Mouse (Mus musculus) kidney, adult 2 months (tissue): ENCODE results near the gene Ccpg1. TPM values are rescaled to one million over a fixed set of nuclear protein-coding genes. Genes with fewer than 3 reads are reported as not detected.

ENCODE experiments used
- DNase-seq: peaks from one replicate; pipeline ENCODE4 v3.0.0; 2021
- H3K27ac ChIP-seq: fragments of 200-500 bp; 2 replicates; pipeline ENCODE4 v1.5.1; 2012; ENCODE audit warnings: low read depth, low read length, control low read depth, inconsistent platforms; ENCODE audit not compliant: insufficient read depth
- H3K27me3 ChIP-seq: fragments of 200-500 bp; replicated peaks from 2 replicates; pipeline ENCODE4 v1.6.1; 2012; ENCODE audit warnings: mild to moderate bottlenecking, moderate library complexity, low read length, inconsistent platforms; ENCODE audit not compliant: control insufficient read depth, insufficient read depth
- H3K36me3 ChIP-seq: fragments of 200-500 bp; 2 replicates; pipeline ENCODE4 v1.6.1; 2012; ENCODE audit warnings: mild to moderate bottlenecking, moderate library complexity, low read length, inconsistent platforms; ENCODE audit not compliant: control insufficient read depth, insufficient read depth
- H3K4me1 ChIP-seq: fragments of 200-500 bp; 2 replicates; pipeline ENCODE4 v1.6.1; 2011; ENCODE audit warnings: low read length; ENCODE audit not compliant: control insufficient read depth, insufficient read depth
- H3K4me3 ChIP-seq: fragments of 200-500 bp; 2 replicates; pipeline ENCODE4 v1.5.1; 2011; ENCODE audit warnings: mild to moderate bottlenecking, low read depth, low read length, control low read depth; ENCODE audit not compliant: insufficient read depth
- CTCF ChIP-seq: fragments of 200-500 bp; conservative IDR thresholded peaks from 2 replicates; pipeline ENCODE4 v1.5.1; 2011; ENCODE audit warnings: low read depth, mild to moderate bottlenecking, control low read depth, low read length, moderate library complexity, mixed read lengths; ENCODE audit not compliant: insufficient read depth, insufficient read length
- POLR2A ChIP-seq: fragments of 200-500 bp; IDR thresholded peaks from one replicate; pipeline ENCODE4 v1.6.1; 2011; ENCODE audit warnings: low read depth, low read length, control low read depth
- WGBS: fragments of 180-500 bp; shearing (Covaris S2); methylation state at CpG from one replicate; pipeline ENCODE4 v1.1.7; 2018; 5-methylcytosine and 5-hydroxymethylcytosine counted together
- polyA plus RNA-seq: library from polyadenylated mRNA; depleted of rRNA; stranded (reverse); fragments of >200 nt; gene quantifications from 2 replicates; pipeline ENCODE4 v1.2.3, GENCODE M21; 2012; rRNA removed

Gene Ccpg1
- polyA plus RNA-seq = 20.1 and 30.2 TPM in 2 replicates

GRCm38 (mm10) chr9:72985250-72986220, at the start of gene Ccpg1, which contains the start of gene Ccpg1os:
TSS of gene Ccpg1 (plus strand) at chr9:72985429.
TSS of gene Ccpg1os (minus strand) at chr9:72985382.
- Histone ChIP-seq H3K27ac (peak within 1 kb of the TSS; percentile 70; the same call in 1 of the 2 replicates), H3K36me3 (no peaks in the 10 kb centered on the region), H3K4me1 (peaks cover 16% of the 10 kb centered on the region; the same call in 1 of the 2 replicates), H3K27me3 (no peaks in the 10 kb centered on the region), H3K4me3 (peak within 1 kb of the TSS; percentile 81)
- DNase-seq = peak; percentile 99
- under 1% methylated on average over 88 of the region's 88 CpGs for WGBS
- no peak for TF ChIP-seq POLR2A
- TF ChIP-seq CTCF = no peak

DNA sequence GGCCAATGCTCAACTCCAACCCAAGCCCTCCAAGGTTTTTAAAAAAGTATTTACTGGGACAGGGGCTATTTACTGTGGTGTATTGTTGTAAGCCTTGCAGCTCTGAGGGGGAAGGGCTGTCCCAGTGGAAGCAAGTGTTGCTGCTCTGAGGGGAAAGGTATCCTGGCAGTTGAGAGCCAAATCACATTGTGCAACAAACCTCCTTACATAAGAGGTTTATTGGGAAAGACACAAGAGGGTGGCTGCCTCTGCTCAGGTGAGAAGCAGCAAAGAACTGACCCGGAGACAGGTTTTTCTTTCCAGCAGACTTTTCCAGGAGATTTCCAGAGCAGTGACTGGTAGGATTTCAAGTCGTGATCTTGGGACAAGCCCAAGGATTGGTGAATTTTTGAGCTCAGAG, 48.9 kb upstream of the Ccpg1 start:
- no peaks in the 10 kb centered on the region for H3K4me1 ChIP-seq
- DNase-seq = no peak
- no peaks in the 10 kb centered on the region for H3K27me3 ChIP-seq
- H3K4me3 ChIP-seq = no peak overlapping the region
- 87% methylated on average over 2 of the region's 2 CpGs for WGBS
- H3K27ac ChIP-seq = no peak overlapping the region
- TF ChIP-seq POLR2A (no peak), CTCF (no peak)
- H3K36me3 ChIP-seq = no peaks in the 10 kb centered on the region

- H3K4me1 ChIP-seq = no peaks in the 10 kb centered on the region
- H3K27me3 ChIP-seq = no peaks in the 10 kb centered on the region
- DNase-seq = no peak
- H3K36me3 ChIP-seq = no peaks in the 10 kb centered on the region
- no peak overlapping the region for H3K27ac ChIP-seq
- TF ChIP-seq POLR2A (no peak), CTCF (peak; percentile 23; the same call in 1 of the 2 replicates)
- no peak overlapping the region for H3K4me3 ChIP-seq
- WGBS = 69% methylated on average over 3 of the region's 3 CpGs
These were observed 41.8 kb upstream of the Ccpg1 start for GRCm38 (mm10) chr9:72943424-72943823.

DNA sequence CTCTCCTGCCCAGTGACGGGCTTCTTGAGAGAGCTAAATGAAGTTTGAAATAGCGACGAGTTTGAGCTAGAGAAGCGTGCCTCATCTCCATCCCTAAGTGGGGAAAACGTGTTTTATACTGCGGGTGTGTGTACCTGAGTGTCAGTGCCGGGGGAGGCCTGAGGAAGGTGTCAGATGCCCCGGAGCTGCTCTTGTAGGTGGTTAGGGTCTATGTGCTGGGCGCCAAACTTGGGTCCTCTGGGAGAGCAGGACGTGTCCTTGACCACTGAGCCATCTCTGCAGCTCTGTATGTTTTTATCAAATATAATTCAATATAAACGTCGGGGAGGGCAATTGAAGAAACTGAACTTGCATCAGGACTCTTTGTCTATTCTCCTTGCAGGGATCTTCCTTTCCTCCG, 40.9 kb upstream of the Ccpg1 start:
- H3K27ac ChIP-seq = no peak overlapping the region
- no peak overlapping the region for H3K4me3 ChIP-seq
- no peaks in the 10 kb centered on the region for H3K4me1 ChIP-seq
- no peak for DNase-seq
- TF ChIP-seq POLR2A (no peak), CTCF (no peak)
- WGBS = 94% methylated on average over 13 of the region's 13 CpGs
- H3K36me3 ChIP-seq = no peaks in the 10 kb centered on the region
- H3K27me3 ChIP-seq = no peaks in the 10 kb centered on the region

DNA sequence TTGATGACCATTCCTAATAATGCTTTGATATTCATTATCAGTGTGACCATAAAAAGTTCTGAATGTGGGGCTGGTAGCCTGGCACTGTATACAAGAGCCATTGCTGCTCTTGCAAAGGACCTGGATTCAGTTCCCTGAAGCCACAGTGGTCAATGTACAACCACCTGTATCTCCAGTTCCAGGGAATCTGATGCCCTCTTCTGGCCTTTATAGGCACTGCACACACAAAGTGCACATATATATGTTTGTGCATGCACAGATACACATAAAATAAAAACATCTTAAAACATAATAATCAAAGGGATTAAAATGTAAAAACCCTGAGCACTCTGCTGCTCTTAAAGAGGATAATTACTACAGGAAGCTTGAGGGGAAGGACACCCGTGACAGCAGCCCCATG, 38.2 kb upstream of the Ccpg1 start:
- Histone ChIP-seq H3K4me3 (no peak overlapping the region), H3K4me1 (no peaks in the 10 kb centered on the region), H3K27me3 (no peaks in the 10 kb centered on the region), H3K27ac (no peak overlapping the region), H3K36me3 (no peaks in the 10 kb centered on the region)
- no peak for DNase-seq
- TF ChIP-seq POLR2A (no peak), CTCF (no peak)
- WGBS = 97% methylated on average over 1 of the region's 1 CpGs

DNA sequence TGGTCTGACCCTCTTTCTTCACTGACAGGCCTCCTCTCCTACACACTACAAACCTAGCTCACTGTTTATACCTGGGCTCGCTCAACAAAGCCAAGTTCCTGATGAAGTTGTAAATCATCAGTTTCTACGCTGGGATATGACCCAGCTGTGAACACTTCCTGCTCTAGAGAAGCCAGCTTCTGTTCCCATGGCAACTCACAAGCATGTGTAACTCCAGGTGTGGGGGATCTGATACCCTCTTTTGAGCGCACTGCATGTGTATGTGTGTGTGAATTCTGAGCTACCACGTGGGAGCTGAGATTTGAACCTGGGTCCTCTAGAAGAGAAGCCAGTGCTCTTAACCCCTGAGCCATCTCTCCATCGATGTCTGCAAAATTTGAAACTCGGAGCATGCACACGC, 35.7 kb upstream of the Ccpg1 start:
- TF ChIP-seq CTCF (no peak), POLR2A (no peak)
- WGBS = 57% methylated on average over 7 of the region's 7 CpGs
- Histone ChIP-seq H3K4me3 (no peak overlapping the region), H3K27me3 (no peaks in the 10 kb centered on the region), H3K36me3 (no peaks in the 10 kb centered on the region), H3K27ac (no peak overlapping the region), H3K4me1 (no peaks in the 10 kb centered on the region)
- no peak for DNase-seq

DNA sequence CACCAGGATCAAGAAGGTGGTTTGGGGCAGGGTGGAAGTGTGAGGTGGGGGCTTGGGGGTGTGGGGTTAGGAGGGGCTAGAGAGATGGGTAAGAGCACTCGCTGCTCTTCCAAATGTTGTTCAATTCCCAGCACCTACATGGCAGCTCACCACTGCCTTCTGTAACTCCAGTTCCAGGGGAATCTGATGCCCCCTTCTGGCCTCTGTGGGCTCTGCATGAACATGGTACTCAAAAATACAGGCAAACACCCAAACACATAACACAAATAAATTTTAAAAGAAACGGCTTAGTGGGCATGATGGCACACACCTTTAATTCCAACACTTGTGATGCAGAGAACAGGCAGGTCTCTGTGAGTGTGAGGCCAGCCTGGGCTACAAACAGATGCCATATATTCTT, 30.5 kb upstream of the Ccpg1 start:
- DNase-seq = no peak
- no peak overlapping the region for H3K27ac ChIP-seq

More for the DNA sequence above, 30.5 kb upstream of the Ccpg1 start:
- TF ChIP-seq CTCF (peak; percentile 42), POLR2A (no peak)
- WGBS = 55% methylated on average over 2 of the region's 2 CpGs
- no peaks in the 10 kb centered on the region for H3K36me3 ChIP-seq
- no peak overlapping the region for H3K4me3 ChIP-seq
- peaks cover 5% of the 10 kb centered on the region; the same call in 1 of the 2 replicates for H3K4me1 ChIP-seq
- no peaks in the 10 kb centered on the region for H3K27me3 ChIP-seq
